Mouse (Mus musculus): ENCODE results near the gene Pknox2. TPM values are rescaled to one million over a fixed set of nuclear protein-coding genes. Genes with fewer than 3 reads are reported as not detected.
A peak's percentile ranks its signal among the peaks of the same experiment; 100 is the strongest.

Gene Pknox2
- polyA plus RNA-seq, 1 experiment from 2014 or later, result 18.4 TPM

GRCm38 (mm10) chr9:37080309-37080708 is 66.9 kb downstream of the Pknox2 start:
- no peak overlapping the region for H3K27ac ChIP-seq (replicated peaks; ENCODE audit: low read depth, low read length)
- H3K27me3 ChIP-seq (ENCODE audit: control insufficient read depth, insufficient read depth, low read length), result no peaks in the 10 kb centered on the region
- WGBS, result 94% methylated on average over 6 of the region's 6 CpGs
- ATAC-seq (ENCODE audit: low FRiP score, low TSS enrichment) (no peak), DNase-seq (no peak)
- no peak overlapping the region for H3K9ac ChIP-seq (replicated peaks; ENCODE audit: low read length)
- H3K4me3 ChIP-seq (replicated peaks; ENCODE audit: low read depth, low read length), result no peak overlapping the region
- H3K4me2 ChIP-seq (ENCODE audit: low read length), result no peak overlapping the region
- no peaks in the 10 kb centered on the region for H3K9me3 ChIP-seq (ENCODE audit: control insufficient read depth, low read length)
- H3K4me1 ChIP-seq (ENCODE audit: control insufficient read depth, insufficient read depth, low read length), result peaks cover 24% of the 10 kb centered on the region
- H3K36me3 ChIP-seq (ENCODE audit: control insufficient read depth, insufficient read depth, low read length), result no peaks in the 10 kb centered on the region

DNA sequence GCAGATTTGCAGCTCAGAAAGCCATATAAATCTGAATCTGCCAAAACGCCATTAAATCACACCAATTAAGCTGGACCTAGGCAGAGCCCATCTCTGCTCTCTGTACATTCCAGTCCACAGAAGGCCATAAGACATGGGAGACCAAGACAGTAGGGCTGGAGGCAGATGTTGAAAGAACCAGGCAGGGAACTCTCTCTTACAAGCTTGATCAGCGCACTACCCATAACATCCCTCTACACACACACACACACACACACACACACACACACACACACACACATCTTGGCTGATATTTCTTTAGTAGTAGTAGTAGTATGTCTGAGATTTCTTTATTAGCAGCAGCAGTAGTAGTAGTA is 70.2 kb downstream of the Pknox2 start:
- Histone ChIP-seq H3K27ac (replicated peaks; ENCODE audit: low read depth, low read length) (peak overlapping the region; percentile 80), H3K36me3 (ENCODE audit: control insufficient read depth, insufficient read depth, low read length) (no peaks in the 10 kb centered on the region), H3K4me1 (ENCODE audit: control insufficient read depth, insufficient read depth, low read length) (peaks cover 20% of the 10 kb centered on the region), H3K9ac (replicated peaks; ENCODE audit: low read length) (peak overlapping the region; percentile 3; the same call in 1 of the 2 replicates), H3K9me3 (ENCODE audit: control insufficient read depth, low read length) (no peaks in the 10 kb centered on the region), H3K27me3 (ENCODE audit: control insufficient read depth, insufficient read depth, low read length) (no peaks in the 10 kb centered on the region), H3K4me2 (ENCODE audit: low read length) (peak overlapping the region; percentile 34; the same call in 1 of the 2 replicates), H3K4me3 (replicated peaks; ENCODE audit: low read depth, low read length) (no peak overlapping the region)
- WGBS, result 45% methylated on average over 2 of the region's 2 CpGs
- ATAC-seq (ENCODE audit: low FRiP score, low TSS enrichment), result peak; percentile 18; the same call in 1 of the 2 replicates
- peak; percentile 20 for DNase-seq

DNA sequence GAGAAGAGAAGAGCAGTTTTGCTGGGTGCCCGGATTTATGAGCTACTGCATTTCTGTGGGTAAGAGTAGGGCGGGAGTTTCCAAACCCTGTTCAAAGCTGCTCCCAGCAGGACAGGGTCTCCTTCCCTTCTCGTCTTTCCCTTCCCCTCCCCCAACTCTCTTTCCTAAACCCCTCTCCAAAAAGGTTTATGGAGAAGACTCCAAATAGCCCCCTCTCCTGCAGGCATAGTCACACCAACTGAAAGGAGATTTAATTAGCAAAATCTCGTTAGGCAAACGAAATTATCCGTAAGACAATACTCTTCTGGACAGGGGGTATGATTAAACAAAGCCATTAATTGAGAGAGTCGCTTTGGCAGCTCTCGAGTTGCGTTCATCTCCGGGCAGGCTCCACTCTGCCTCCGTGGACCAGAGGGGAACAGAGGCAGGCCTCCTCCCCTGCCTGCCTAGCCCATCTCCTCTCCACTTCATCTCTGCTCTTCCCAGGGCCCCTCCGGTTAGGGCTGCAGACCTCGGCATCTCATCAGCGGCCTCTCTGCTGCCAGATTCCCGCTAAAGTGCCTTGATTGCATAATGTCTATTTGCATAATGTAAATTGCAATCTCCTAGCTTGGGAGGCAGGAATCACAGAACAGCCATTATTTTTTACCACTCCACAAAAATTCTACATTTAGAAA is 70.7 kb downstream of the Pknox2 start:
- Histone ChIP-seq H3K27ac (replicated peaks; ENCODE audit: low read depth, low read length) (peak overlapping the region; percentile 80), H3K9me3 (ENCODE audit: control insufficient read depth, low read length) (no peaks in the 10 kb centered on the region), H3K36me3 (ENCODE audit: control insufficient read depth, insufficient read depth, low read length) (no peaks in the 10 kb centered on the region), H3K4me1 (ENCODE audit: control insufficient read depth, insufficient read depth, low read length) (peaks cover 20% of the 10 kb centered on the region), H3K27me3 (ENCODE audit: control insufficient read depth, insufficient read depth, low read length) (no peaks in the 10 kb centered on the region), H3K9ac (replicated peaks; ENCODE audit: low read length) (peak overlapping the region; percentile 3; the same call in 1 of the 2 replicates), H3K4me3 (replicated peaks; ENCODE audit: low read depth, low read length) (no peak overlapping the region), H3K4me2 (ENCODE audit: low read length) (peak overlapping the region; percentile 34)
- 5% methylated on average over 15 of the region's 15 CpGs for WGBS
- DNase-seq (peak; percentile 63), ATAC-seq (ENCODE audit: low FRiP score, low TSS enrichment) (peak; percentile 75; the same call in 1 of the 2 replicates)

GRCm38 (mm10) chr9:37075903-37076302 is 71.3 kb downstream of the Pknox2 start:
- WGBS, result 48% methylated on average over 4 of the region's 4 CpGs
- DNase-seq, result no peak
- Histone ChIP-seq H3K27ac (replicated peaks; ENCODE audit: low read depth, low read length) (peak overlapping the region; percentile 80; the same call in 1 of the 2 replicates), H3K4me3 (replicated peaks; ENCODE audit: low read depth, low read length) (no peak overlapping the region), H3K4me1 (ENCODE audit: control insufficient read depth, insufficient read depth, low read length) (peaks cover 20% of the 10 kb centered on the region), H3K27me3 (ENCODE audit: control insufficient read depth, insufficient read depth, low read length) (no peaks in the 10 kb centered on the region), H3K4me2 (ENCODE audit: low read length) (peak overlapping the region; percentile 34; the same call in 1 of the 2 replicates), H3K9me3 (ENCODE audit: control insufficient read depth, low read length) (no peaks in the 10 kb centered on the region), H3K9ac (replicated peaks; ENCODE audit: low read length) (no peak overlapping the region), H3K36me3 (ENCODE audit: control insufficient read depth, insufficient read depth, low read length) (no peaks in the 10 kb centered on the region)
- no peak for ATAC-seq (ENCODE audit: low FRiP score, low TSS enrichment)

DNA sequence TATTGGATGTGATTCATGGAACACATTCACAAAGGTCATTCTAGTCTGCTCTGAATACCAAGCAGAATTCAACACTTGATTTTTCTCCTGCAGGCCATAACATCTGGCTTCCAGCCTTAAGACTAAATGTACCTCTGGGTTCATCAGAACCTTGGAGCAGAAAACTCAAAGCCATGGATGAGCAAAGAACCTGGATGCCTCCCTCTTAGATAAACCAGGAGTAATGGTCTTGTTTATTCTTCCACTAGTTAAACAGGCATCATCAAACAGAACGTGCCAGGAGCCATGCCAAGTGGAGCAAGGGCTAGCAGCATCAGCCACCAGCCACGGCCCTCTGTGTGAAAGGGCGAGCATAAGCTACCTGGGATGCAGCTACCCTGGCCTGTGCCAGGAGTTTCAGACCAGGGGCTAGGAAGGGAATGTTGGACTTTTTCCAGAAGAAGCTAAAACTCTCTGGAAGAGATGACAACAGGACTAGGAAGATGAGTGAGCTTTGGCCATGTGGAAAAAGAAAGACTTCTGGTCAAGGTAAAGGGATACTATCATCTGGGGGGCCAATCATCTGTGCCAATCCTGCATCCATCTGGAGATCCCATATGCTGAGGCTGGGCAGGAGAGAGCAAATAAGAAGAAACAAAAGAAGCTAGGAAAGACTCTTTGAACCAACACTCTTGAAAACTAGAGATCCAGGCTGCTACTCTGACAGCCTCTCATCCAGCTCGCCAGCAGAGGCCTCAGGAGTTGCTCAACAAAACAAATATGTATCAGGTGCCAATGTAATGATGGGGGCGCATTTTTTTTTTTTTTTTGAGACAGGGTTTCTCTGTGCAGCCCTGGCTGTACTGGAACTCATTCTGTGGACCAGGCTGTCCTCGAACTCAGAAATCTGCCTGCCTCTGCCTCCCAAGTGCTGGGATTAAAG is 77.6 kb downstream of the Pknox2 start:
- no peak for ATAC-seq (ENCODE audit: low FRiP score, low TSS enrichment)
- no peaks in the 10 kb centered on the region for H3K36me3 ChIP-seq (ENCODE audit: control insufficient read depth, insufficient read depth, low read length)
- no peaks in the 10 kb centered on the region for H3K9me3 ChIP-seq (ENCODE audit: control insufficient read depth, low read length)
- WGBS, result 92% methylated on average over 6 of the region's 6 CpGs
- no peak overlapping the region for H3K9ac ChIP-seq (replicated peaks; ENCODE audit: low read length)
- H3K27me3 ChIP-seq (ENCODE audit: control insufficient read depth, insufficient read depth, low read length), result no peaks in the 10 kb centered on the region
- no peak overlapping the region for H3K4me3 ChIP-seq (replicated peaks; ENCODE audit: low read depth, low read length)
- H3K4me1 ChIP-seq (ENCODE audit: control insufficient read depth, insufficient read depth, low read length), result peaks cover 15% of the 10 kb centered on the region
- DNase-seq, result no peak
- no peak overlapping the region for H3K27ac ChIP-seq (replicated peaks; ENCODE audit: low read depth, low read length)
- no peak overlapping the region for H3K4me2 ChIP-seq (ENCODE audit: low read length)

DNA sequence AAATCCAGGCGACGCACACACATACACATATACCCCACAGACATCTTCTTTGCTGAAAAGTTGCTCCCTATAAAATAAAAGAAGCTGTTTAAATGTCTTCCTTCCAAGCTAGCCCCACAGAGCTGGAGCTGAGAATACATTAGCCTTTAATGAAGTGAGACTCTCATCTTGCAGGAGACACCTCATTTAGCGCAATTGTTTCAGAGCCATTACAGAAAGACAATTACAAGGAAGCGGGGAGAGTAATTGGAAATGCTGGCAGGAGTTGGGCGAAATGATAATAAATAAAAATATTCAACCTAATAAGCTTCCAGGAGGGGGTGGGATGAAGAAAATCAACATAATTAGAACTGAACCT is 79.8 kb downstream of the Pknox2 start:
- DNase-seq, result peak; percentile 38
- Histone ChIP-seq H3K9me3 (ENCODE audit: control insufficient read depth, low read length) (no peaks in the 10 kb centered on the region), H3K27me3 (ENCODE audit: control insufficient read depth, insufficient read depth, low read length) (no peaks in the 10 kb centered on the region), H3K4me2 (ENCODE audit: low read length) (no peak overlapping the region), H3K4me3 (replicated peaks; ENCODE audit: low read depth, low read length) (no peak overlapping the region), H3K4me1 (ENCODE audit: control insufficient read depth, insufficient read depth, low read length) (peaks cover 15% of the 10 kb centered on the region), H3K9ac (replicated peaks; ENCODE audit: low read length) (no peak overlapping the region), H3K27ac (replicated peaks; ENCODE audit: low read depth, low read length) (peak overlapping the region; percentile 63), H3K36me3 (ENCODE audit: control insufficient read depth, insufficient read depth, low read length) (no peaks in the 10 kb centered on the region)
- WGBS, result 70% methylated on average over 5 of the region's 5 CpGs
- no peak for ATAC-seq (ENCODE audit: low FRiP score, low TSS enrichment)

DNA sequence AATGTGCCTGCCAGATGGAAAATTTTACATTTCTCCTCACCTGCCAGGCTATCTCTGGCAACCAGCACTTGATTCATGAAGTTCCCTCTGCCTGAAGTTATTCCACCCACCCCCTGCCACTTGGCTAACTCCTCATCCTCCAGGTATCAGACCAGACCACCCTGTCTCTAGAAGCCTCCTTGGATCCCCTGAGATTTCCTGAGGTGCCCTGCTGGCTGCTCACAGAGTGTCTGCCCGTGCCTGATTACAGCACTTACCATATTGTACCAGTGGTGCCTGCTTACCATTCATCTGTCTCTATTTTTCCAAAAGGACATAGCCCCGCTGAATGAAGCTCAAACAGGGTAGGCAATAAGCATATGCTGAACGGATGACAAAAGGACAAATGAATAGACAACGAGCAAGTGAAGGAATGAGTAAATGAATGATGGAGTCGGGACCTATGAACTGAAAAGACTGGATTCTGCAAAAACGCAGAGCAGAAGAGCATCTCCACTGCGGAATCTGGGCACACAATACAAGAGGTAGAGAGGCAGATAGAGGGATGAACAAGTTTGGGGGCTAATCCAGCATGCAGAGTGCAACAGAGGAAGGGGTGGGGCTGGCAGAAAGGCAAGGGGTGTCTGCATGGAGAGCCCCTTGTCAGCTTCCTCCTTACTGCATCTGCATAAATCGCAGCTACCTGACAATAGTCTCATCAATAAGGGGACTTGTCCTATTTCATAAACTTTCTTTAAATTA is 80.3 kb downstream of the Pknox2 start:
- WGBS, result 67% methylated on average over 8 of the region's 8 CpGs
- peaks cover 15% of the 10 kb centered on the region for H3K4me1 ChIP-seq (ENCODE audit: control insufficient read depth, insufficient read depth, low read length)
- no peak for ATAC-seq (ENCODE audit: low FRiP score, low TSS enrichment)

DNA sequence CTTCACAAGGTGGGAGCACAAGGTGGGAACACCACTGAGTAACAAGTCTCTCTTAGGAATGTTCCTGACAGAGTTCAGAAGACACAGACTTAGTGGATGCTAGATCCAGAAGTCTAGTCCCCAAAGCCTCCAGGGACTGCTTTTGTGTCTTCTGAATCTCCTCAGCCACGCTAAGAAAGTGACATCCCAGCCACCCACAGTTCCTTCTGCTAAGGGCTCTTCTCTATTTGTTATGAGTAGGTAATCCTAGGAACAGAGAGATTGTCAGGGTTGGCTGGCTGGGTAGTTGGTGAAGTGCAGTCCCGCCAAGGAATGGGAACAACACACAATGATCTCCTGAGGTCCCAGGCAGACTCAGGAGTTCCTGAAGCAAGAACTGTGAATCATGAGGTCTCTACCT is 85.6 kb downstream of the Pknox2 start:
- WGBS, result 46% methylated on average over 2 of the region's 2 CpGs
- Histone ChIP-seq H3K4me3 (replicated peaks; ENCODE audit: low read depth, low read length) (no peak overlapping the region), H3K9ac (replicated peaks; ENCODE audit: low read length) (no peak overlapping the region)

More for the DNA sequence above, 80.3 kb downstream of the Pknox2 start:
- Histone ChIP-seq H3K36me3 (ENCODE audit: control insufficient read depth, insufficient read depth, low read length) (no peaks in the 10 kb centered on the region), H3K9me3 (ENCODE audit: control insufficient read depth, low read length) (no peaks in the 10 kb centered on the region), H3K4me3 (replicated peaks; ENCODE audit: low read depth, low read length) (no peak overlapping the region), H3K4me2 (ENCODE audit: low read length) (no peak overlapping the region), H3K9ac (replicated peaks; ENCODE audit: low read length) (0 out of 2 replicates have a peak overlapping the region, but pooled peaks have one; percentile 10), H3K27ac (replicated peaks; ENCODE audit: low read depth, low read length) (peak overlapping the region; percentile 63), H3K27me3 (ENCODE audit: control insufficient read depth, insufficient read depth, low read length) (no peaks in the 10 kb centered on the region)
- no peak for DNase-seq

More for the DNA sequence above, 85.6 kb downstream of the Pknox2 start:
- Histone ChIP-seq H3K36me3 (ENCODE audit: control insufficient read depth, insufficient read depth, low read length) (no peaks in the 10 kb centered on the region), H3K27me3 (ENCODE audit: control insufficient read depth, insufficient read depth, low read length) (no peaks in the 10 kb centered on the region), H3K4me2 (ENCODE audit: low read length) (no peak overlapping the region), H3K4me1 (ENCODE audit: control insufficient read depth, insufficient read depth, low read length) (peaks cover 9% of the 10 kb centered on the region; the same call in 1 of the 2 replicates), H3K9me3 (ENCODE audit: control insufficient read depth, low read length) (no peaks in the 10 kb centered on the region), H3K27ac (replicated peaks; ENCODE audit: low read depth, low read length) (no peak overlapping the region)
- no peak for ATAC-seq (ENCODE audit: low FRiP score, low TSS enrichment)
- no peak for DNase-seq

Data from midbrain, embryonic 14.5 days (tissue).